Comparison of ENCODE assay signal across 9 mouse cellular contexts in the genomic region with DNA sequence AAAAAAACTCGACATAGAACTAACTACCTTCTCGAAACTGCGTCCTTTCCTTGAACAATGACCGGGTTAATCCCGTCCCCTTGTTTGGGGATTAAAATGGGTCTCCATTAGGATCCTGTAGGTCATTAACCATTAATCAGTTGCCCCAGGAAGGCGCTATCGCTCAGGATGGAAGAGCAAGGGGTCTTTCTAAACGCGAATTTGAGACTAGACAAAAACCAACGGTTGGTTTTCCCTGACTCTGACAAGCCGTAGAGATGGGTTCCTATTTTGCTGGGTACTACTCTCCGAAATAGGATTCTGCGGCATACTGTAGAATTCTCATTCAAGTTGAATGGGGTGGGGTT. TPM values are rescaled to one million over a fixed set of nuclear protein-coding genes. Genes with fewer than 3 reads are reported as not detected.
DNase-seq lines count a peak whose midpoint lies in the region; ATAC-seq and TF ChIP-seq lines count a peak whose summit lies in the region.
"Had no signal": no experiment of that assay in that cellular context is flagged by ENCODE, and none has a peak within 500 bp of the region (broad histone marks: within the 10 kb centered on the region; RNA-seq: fewer than 3 reads in every experiment).

No protein-coding gene starts in this region.

- H3K27me3 ChIP-seq in heart, embryonic 12.5 days (replicated peaks): no peaks in the 10 kb centered on the region
- H3K27me3 ChIP-seq in CH12.LX (replicated peaks): no peaks in the 10 kb centered on the region
- H3K27me3 ChIP-seq in forebrain, embryonic 11.5 days (ENCODE audit: control insufficient read depth, insufficient read depth, low read length): no peaks in the 10 kb centered on the region
- no peaks in the 10 kb centered on the region for H3K27me3 ChIP-seq in liver, embryonic 13.5 days

- DNase-seq in heart, adult 9 months (ENCODE audit: low spot score in 2 of 2): no peak
- DNase-seq in CH12.LX (ENCODE audit: extremely low read depth): no peak
- no peak for DNase-seq in forebrain, embryonic 11.5 days (ENCODE audit: low spot score)
- no peak for DNase-seq in liver, embryonic 13.5 days
- no peak for DNase-seq in right cerebral cortex, postnatal 4 days
- DNase-seq in adrenal gland, adult 18-20 months (ENCODE audit: low spot score in 2 of 2): no peak
- no peak for DNase-seq in thymus, postnatal 36 days

- no peaks in the 10 kb centered on the region for H3K9me3 ChIP-seq in heart, embryonic 12.5 days (replicated peaks)
- H3K9me3 ChIP-seq in CH12.LX (replicated peaks; ENCODE audit: low read length): no peaks in the 10 kb centered on the region
- H3K9me3 ChIP-seq in forebrain, embryonic 11.5 days (ENCODE audit: control insufficient read depth, low read length): no peaks in the 10 kb centered on the region
- H3K9me3 ChIP-seq in liver, embryonic 13.5 days (replicated peaks): no peaks in the 10 kb centered on the region

- no peak for TF ChIP-seq RAD21 in CH12.LX (IDR thresholded peaks at IDR 0.05; ENCODE audit: low read depth, low read length)

- peak overlapping the region; percentile 87 for H3K4me3 ChIP-seq in heart, embryonic 12.5 days
- H3K4me3 ChIP-seq in CH12.LX (replicated peaks in 1 of 3; ENCODE audit: low read depth in 2 of 3, low read length in 2 of 3, poor library complexity in 1 of 3): peak overlapping the region; percentile 90 to 99 (median 96)
- peak overlapping the region; percentile 88 for H3K4me3 ChIP-seq in forebrain, embryonic 11.5 days (ENCODE audit: low read depth, low read length)
- H3K4me3 ChIP-seq in liver, embryonic 13.5 days (replicated peaks): peak overlapping the region; percentile 93

- no peak for TF ChIP-seq EP300 in CH12.LX (IDR thresholded peaks at IDR 0.05; ENCODE audit: low read length)

- H3K27ac ChIP-seq in heart, embryonic 12.5 days (ENCODE audit: poor library complexity, severe bottlenecking): peak overlapping the region; percentile 69; the same call in 1 of the 2 replicates
- no peak overlapping the region for H3K27ac ChIP-seq in CH12.LX (ENCODE audit: insufficient read depth, low read depth)
- H3K27ac ChIP-seq in forebrain, embryonic 11.5 days (ENCODE audit: low read depth, low read length): no peak overlapping the region
- H3K27ac ChIP-seq in liver, embryonic 13.5 days: peak overlapping the region; percentile 92

- peak overlapping the region; percentile 93 for H3K9ac ChIP-seq in heart, embryonic 12.5 days
- peak overlapping the region; percentile 97 for H3K9ac ChIP-seq in CH12.LX (ENCODE audit: insufficient read depth, low read depth)
- peak overlapping the region; percentile 90; the same call in 1 of the 2 replicates for H3K9ac ChIP-seq in forebrain, embryonic 11.5 days (ENCODE audit: low read length)
- peak overlapping the region; percentile 94 for H3K9ac ChIP-seq in liver, embryonic 13.5 days

- H3K4me2 ChIP-seq in heart, embryonic 12.5 days: peak overlapping the region; percentile 85
- H3K4me2 ChIP-seq in CH12.LX (ENCODE audit: insufficient read depth, low read depth, poor library complexity, severe bottlenecking): peak overlapping the region; percentile 69
- peak overlapping the region; percentile 65 for H3K4me2 ChIP-seq in forebrain, embryonic 11.5 days (ENCODE audit: low read depth, low read length, severe bottlenecking)
- H3K4me2 ChIP-seq in liver, embryonic 13.5 days: peak overlapping the region; percentile 81

- peak in 1 of 2 experiments; percentile 13; a peak in 1 of 4 replicates for TF ChIP-seq CTCF in CH12.LX (conservative IDR thresholded peaks at IDR 0.05 in 1 of 2, IDR thresholded peaks at IDR 0.05 in 1 of 2; ENCODE audit: low read depth in 2 of 2, low read length in 2 of 2)

- no peak for TF ChIP-seq POLR2A in CH12.LX (IDR thresholded peaks at IDR 0.05; ENCODE audit: low read depth, low read length)

- H3K4me1 ChIP-seq in heart, embryonic 12.5 days (replicated peaks): peaks cover 7% of the 10 kb centered on the region; the same call in 1 of the 2 replicates
- H3K4me1 ChIP-seq in CH12.LX (ENCODE audit: control insufficient read depth in 1 of 2, insufficient read depth in 2 of 2): peaks cover 5 to 13% of the 10 kb centered on the region in 2 experiments
- H3K4me1 ChIP-seq in forebrain, embryonic 11.5 days (replicated peaks; ENCODE audit: control insufficient read depth, insufficient read depth, low read length): no peaks in the 10 kb centered on the region; the same call in 1 of the 2 replicates
- peaks cover 20% of the 10 kb centered on the region for H3K4me1 ChIP-seq in liver, embryonic 13.5 days (replicated peaks)

- peaks cover 24% of the 10 kb centered on the region for H3K36me3 ChIP-seq in heart, embryonic 12.5 days
- H3K36me3 ChIP-seq in CH12.LX (replicated peaks in 1 of 2; ENCODE audit: control insufficient read depth in 1 of 2, insufficient read depth in 1 of 2, low read length in 1 of 2): peaks cover 22 to 30% of the 10 kb centered on the region in 2 experiments
- peaks cover 3% of the 10 kb centered on the region; the same call in 1 of the 2 replicates for H3K36me3 ChIP-seq in forebrain, embryonic 11.5 days (ENCODE audit: control insufficient read depth, insufficient read depth, low read length)
- H3K36me3 ChIP-seq in liver, embryonic 13.5 days: peaks cover 29% of the 10 kb centered on the region

- no peak for ATAC-seq in heart, embryonic 12.5 days (ENCODE audit: insufficient number of reproducible peaks, low FRiP score)
- ATAC-seq in forebrain, embryonic 11.5 days (replicated peaks; ENCODE audit: low FRiP score): no peak
- no peak for ATAC-seq in liver, embryonic 13.5 days (ENCODE audit: low read depth)

- H3K79me2 ChIP-seq in CH12.LX (replicated peaks; ENCODE audit: control insufficient read depth, extremely low read depth, insufficient read depth, poor library complexity, severe bottlenecking): peaks cover 23% of the 10 kb centered on the region

- 4% methylated on average over 13 of the region's 13 CpGs for WGBS in heart, embryonic 12.5 days
- WGBS in forebrain, embryonic 11.5 days: 7% methylated on average over 13 of the region's 13 CpGs
- 6% methylated on average over 13 of the region's 13 CpGs for WGBS in liver, embryonic 13.5 days (ENCODE audit: insufficient replicate concordance)

- dilution Hi-C loops in CH12.LX (cut with MboI; ENCODE audit: extremely low pct_ligation_motif_present, extremely low pct_unique_long_range_greater_than_20kb, low sequenced_read_pairs): no loop called here

- in situ Hi-C loops in CH12.LX (cut with MboI; ENCODE audit: low pct_ligation_motif_present, low pct_unique_long_range_greater_than_20kb, low sequenced_read_pairs): loop anchor here (10.0 kb wide), 2 partner anchors 218 to 338 kb away; no protein-coding TSS in a partner anchor

TF ChIP-seq in CH12.LX, 34 proteins besides CTCF, POLR2A, EP300 and RAD21 (continues in another document):
- TF ChIP-seq UBTF (IDR thresholded peaks at IDR 0.05; ENCODE audit: low read depth, low read length) (0 out of 2 replicates have a peak, but pooled peaks have one; percentile 32), HCFC1 (IDR thresholded peaks at IDR 0.05; ENCODE audit: low read depth, low read length) (no peak), CHD2 (IDR thresholded peaks at IDR 0.05; ENCODE audit: low read length) (no peak), KAT2A (IDR thresholded peaks at IDR 0.05; ENCODE audit: insufficient replicate concordance, low read length) (no peak), ZC3H11A (IDR thresholded peaks at IDR 0.05; ENCODE audit: low read depth, low read length) (no peak), POLR2AphosphoS2 (IDR thresholded peaks at IDR 0.05; ENCODE audit: low read depth, low read length) (no peak), USF1 (IDR thresholded peaks at IDR 0.05; ENCODE audit: low read depth, low read length) (no peak), MXI1 (IDR thresholded peaks at IDR 0.05; ENCODE audit: low read depth, low read length) (no peak; the same call in 1 of the 2 replicates), NRF1 (IDR thresholded peaks at IDR 0.05; ENCODE audit: low read depth, low read length) (no peak), MAX (IDR thresholded peaks at IDR 0.05; ENCODE audit: low read length) (no peak), JUND (conservative IDR thresholded peaks at IDR 0.05; ENCODE audit: low read depth, low read length) (no peak), TCF12 (IDR thresholded peaks at IDR 0.05; ENCODE audit: low read depth, low read length) (peak; percentile 6; the same call in 1 of the 2 replicates), IRF4 (IDR thresholded peaks at IDR 0.05; ENCODE audit: low read depth, low read length) (no peak), BHLHE40 (IDR thresholded peaks at IDR 0.05; ENCODE audit: low read depth, low read length) (0 out of 2 replicates have a peak, but pooled peaks have one; percentile 3), MYC (IDR thresholded peaks at IDR 0.05; ENCODE audit: low read depth, low read length) (no peak), RCOR1 (conservative IDR thresholded peaks at IDR 0.05; ENCODE audit: low read depth, low read length) (no peak), GABPA (IDR thresholded peaks at IDR 0.05; ENCODE audit: insufficient replicate concordance, low read depth, low read length) (no peak), E2F4 (IDR thresholded peaks at IDR 0.05; ENCODE audit: insufficient replicate concordance, low read depth, low read length) (no peak)

RNA-seq across cellular contexts. Expression of a gene that starts 0.3 kb away (rescaled TPM):
- polyA plus RNA-seq in heart, embryonic 12.5 days (2016; fragmentation: Nextera tagmentation; extraction: Ambion mirVana): 69.5 and 71.0 TPM in 2 replicates
- total RNA-seq in CH12.LX (2012; rRNA removed) (34.3 and 37.5 TPM in 2 replicates), CH12.LX (2014; rRNA removed) (56.6 and 71.0 TPM in 2 replicates)
- 44.9 and 54.7 TPM in 2 replicates for polyA plus RNA-seq in CH12.LX (2012; ENCODE audit: insufficient read length, low read depth)
- 92.2 and 98.0 TPM in 2 replicates for polyA plus RNA-seq in forebrain, embryonic 11.5 days (2014; fragmentation: Nextera tagmentation; extraction: Ambion mirVana)
- polyA plus RNA-seq in liver, embryonic 13.5 days (2015; fragmentation: Nextera tagmentation; extraction: Ambion mirVana): 47.5 and 56.5 TPM in 2 replicates
- 10 to 100 TPM; 40.3 to 48.6 TPM for total RNA-seq in adrenal gland, adult 18-20 months (2021)

RNA-seq across cellular contexts. Expression of a gene that starts 14.7 kb away (rescaled TPM):
- 53.9 and 55.7 TPM in 2 replicates for polyA plus RNA-seq in heart, embryonic 12.5 days (2016; fragmentation: Nextera tagmentation; extraction: Ambion mirVana)
- total RNA-seq in CH12.LX (2012; rRNA removed) (273 and 312 TPM in 2 replicates), CH12.LX (2014; rRNA removed) (308 and 375 TPM in 2 replicates)
- 224 and 258 TPM in 2 replicates for polyA plus RNA-seq in CH12.LX (2012; ENCODE audit: insufficient read length, low read depth)
- 48.7 and 59.7 TPM in 2 replicates for polyA plus RNA-seq in forebrain, embryonic 11.5 days (2014; fragmentation: Nextera tagmentation; extraction: Ambion mirVana)
- polyA plus RNA-seq in liver, embryonic 13.5 days (2015; fragmentation: Nextera tagmentation; extraction: Ambion mirVana): 38.2 and 41.6 TPM in 2 replicates
- 100 to 1,000 TPM; 117 to 135 TPM for total RNA-seq in adrenal gland, adult 18-20 months (2021)

RNA-seq across cellular contexts. Expression of a gene that starts 15.0 kb away (rescaled TPM):
- 1.1 and 2.4 TPM in 2 replicates for polyA plus RNA-seq in heart, embryonic 12.5 days (2016; fragmentation: Nextera tagmentation; extraction: Ambion mirVana)
- total RNA-seq in CH12.LX (2012; rRNA removed) (4.3 TPM in 2 replicates), CH12.LX (2014; rRNA removed) (not detected in 2 replicates)
- 3.4 and 4.3 TPM in 2 replicates for polyA plus RNA-seq in CH12.LX (2012; ENCODE audit: insufficient read length, low read depth)
- polyA plus RNA-seq in forebrain, embryonic 11.5 days (2014; fragmentation: Nextera tagmentation; extraction: Ambion mirVana): 0.80 and 2.3 TPM in 2 replicates
- 0.71 and 0.93 TPM in 2 replicates for polyA plus RNA-seq in liver, embryonic 13.5 days (2015; fragmentation: Nextera tagmentation; extraction: Ambion mirVana)
- total RNA-seq in adrenal gland, adult 18-20 months (2021): under 1 TPM; 0.70 to 0.89 TPM
- total RNA-seq: gastrocnemius, adult 18-20 months had no signal

Comparison
In these comparisons a context has a peak if more than half of its experiments do, and no peak if none do; other contexts are left out.
1. H3K27ac ChIP-seq: peak in heart, embryonic 12.5 days (single experiment) and liver, embryonic 13.5 days (single experiment); none in CH12.LX (single experiment) and forebrain, embryonic 11.5 days (single experiment).
2. Peak in every context shown above with its lines, with median percentiles within 50 percentile points of each other: H3K4me2 ChIP-seq, H3K4me3 ChIP-seq and H3K9ac ChIP-seq.